Mouse (Mus musculus): Measurements from ENCODE around the gene Pik3r2.

The Pik3r2 gene

DNA sequence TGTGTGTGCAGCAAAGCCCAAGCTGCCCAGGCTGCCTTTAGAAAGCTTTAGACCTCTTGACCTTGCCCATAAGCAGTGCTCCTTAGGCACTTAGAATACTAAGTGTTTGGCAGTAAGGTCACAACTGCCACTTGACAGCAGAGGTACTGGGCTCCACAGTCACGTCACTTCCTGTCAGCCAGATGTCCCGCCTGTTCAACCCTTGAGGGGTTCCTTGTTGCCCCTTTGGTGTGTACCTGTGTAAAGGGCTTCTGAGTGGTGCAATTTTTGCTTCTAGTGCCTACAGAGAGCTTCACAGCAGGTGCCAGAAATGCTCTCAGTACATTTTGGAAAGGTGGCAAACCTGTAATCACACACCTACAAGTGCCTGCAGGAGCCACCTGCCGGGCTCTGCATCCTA lies 38.3 kb downstream of the Pik3r2 start:
- no peak for DNase-seq (ENCODE audit: low spot score)

DNA sequence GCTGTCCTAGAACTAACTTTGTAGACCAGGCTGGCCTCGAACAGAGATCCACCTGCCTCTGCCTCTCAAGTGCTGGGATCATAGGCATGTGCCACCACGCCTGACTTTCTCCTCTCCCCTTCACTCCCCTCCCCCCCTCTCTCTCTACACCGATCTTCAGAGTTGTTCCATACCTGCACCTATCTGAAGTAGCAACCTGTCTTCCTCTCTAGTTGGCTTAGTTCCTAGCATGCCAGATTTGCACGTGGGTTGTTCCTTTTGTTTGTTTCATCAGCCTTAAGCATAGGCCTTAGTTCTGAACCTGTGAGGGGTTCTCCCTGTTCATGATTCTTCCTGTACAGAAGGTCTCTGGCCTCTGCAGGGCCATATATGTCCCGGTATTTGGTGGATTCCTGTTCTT lies 38.8 kb downstream of the Pik3r2 start:
- DNase-seq (ENCODE audit: low spot score), result no peak

DNA sequence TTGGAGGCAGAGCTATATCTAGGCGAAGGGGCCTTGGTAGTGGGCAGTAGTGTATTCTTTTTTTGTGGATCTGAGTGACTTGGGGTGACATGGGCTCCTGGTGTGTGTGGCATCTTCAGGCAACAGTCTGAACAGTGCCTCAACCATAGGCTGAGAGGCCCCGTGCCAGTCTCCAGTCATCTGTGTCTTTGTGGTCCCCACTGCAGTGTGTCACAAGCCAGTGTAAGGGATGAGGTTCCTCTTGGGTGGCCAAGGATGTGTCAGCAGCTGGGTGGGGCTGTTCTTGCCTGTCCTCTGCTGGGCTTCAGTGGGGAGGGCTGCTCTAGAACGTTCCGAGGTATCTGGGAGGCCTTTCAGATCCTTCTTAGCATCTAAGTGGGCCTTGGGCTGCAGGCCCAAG lies 45.6 kb downstream of the Pik3r2 start:
- no peak for DNase-seq (ENCODE audit: low spot score)

DNA sequence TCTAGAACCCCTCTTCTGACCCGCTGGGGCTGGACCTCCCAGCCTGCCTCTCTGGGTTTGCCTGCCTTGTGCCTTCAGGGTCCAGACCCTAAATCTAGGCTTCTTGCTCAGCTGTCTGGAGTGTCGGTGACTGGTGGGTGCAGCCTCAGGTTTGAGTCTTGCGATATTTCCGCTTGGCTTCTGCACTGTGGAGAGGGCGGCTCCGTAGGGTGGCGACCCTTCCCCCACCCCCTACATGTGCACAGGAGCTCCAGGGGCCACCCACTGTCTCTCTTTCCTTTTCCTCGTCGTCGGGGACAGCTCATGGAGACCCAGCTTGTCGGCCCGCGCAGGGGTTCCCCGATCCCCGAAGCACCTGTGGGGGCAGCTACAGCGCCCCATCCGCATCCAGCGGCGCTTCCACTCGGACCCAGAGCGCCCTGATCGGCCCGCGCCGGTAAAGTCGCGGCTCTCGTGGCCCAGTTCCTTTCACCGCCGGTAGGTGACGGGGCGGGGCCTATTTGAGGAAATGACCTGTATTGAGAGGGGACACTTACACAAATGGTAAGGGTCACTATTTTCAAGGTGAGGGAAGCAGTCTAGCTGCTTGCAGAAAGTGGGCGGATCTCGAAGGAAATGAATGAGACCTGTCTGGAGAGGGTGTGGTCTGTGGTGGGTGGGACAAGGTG lies 46.6 kb downstream of the Pik3r2 start:
- DNase-seq (ENCODE audit: low spot score), result no peak

DNA sequence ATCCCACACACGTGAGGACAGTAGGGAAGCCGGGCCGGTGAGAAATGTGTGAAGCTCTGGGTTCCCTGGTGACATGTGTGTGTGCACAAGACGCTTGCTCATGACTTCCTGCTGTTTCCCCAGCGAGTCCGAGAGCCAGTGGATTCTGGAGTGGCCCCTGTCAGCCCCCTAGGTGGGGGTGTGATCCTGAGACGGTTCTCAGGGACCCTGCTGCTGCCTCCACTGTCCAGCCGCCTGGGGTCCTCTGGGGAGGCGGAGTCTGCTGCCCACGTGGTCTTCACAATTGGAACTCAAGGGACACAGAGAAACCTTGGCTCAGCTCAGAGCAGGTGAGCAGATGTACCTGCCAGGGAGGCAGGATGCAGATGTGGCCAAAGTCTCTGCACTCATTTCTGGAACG lies 49.8 kb downstream of the Pik3r2 start:
- DNase-seq (ENCODE audit: low spot score), result no peak

DNA sequence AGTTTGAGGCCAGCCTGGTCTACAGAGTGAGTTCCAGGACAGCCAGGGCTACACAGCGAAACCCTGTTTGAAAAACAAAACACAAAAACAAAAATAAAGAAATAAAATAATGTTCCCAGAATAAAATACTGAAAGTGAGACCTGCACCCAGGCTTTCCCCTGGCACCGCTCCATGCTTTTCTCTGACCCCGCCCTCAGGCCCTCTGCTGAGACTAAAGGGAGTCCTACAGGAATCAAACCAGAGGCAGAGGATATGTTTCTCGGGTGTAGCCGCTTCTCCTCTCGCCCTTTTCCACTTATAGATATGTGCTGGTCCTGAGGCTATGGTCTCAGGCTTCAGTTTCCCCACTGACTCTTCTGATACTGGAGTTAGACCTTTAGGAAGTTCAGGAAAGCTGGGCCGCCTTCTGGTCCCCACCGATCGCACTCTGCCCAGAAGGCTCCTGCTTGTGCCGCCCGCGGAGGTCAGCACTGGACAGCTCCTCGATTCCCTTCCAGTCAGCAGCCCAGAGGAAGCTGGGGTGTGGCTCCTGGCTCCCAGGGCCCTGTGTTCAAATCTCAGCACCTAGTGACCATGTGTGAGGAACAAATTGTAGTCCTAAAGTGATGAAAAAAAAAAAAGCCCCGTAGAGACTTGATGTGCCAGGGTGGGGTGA lies 50.6 kb downstream of the Pik3r2 start:
- no peak for DNase-seq (ENCODE audit: low spot score)

DNA sequence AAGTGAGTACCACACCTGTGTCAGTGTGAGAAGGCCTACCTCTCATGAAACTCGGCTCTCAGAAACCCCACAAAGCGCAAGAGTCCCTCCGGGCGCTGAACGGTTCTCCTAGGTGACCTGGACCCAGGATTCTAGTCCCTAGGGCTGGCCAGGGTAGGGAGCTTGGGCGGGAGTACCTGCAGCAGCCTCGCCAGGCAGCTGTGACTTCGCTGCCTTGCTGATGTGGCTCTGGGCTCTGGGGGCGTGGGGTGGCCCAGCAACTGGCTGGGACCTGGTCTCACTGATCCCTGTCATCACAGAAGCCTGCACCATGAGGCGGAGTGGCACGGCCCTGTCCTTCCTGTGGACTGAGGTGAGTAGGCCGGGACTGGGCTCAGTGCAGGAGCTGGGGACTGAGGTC lies 52.3 kb downstream of the Pik3r2 start:
- no peak for DNase-seq (ENCODE audit: low spot score)

DNA sequence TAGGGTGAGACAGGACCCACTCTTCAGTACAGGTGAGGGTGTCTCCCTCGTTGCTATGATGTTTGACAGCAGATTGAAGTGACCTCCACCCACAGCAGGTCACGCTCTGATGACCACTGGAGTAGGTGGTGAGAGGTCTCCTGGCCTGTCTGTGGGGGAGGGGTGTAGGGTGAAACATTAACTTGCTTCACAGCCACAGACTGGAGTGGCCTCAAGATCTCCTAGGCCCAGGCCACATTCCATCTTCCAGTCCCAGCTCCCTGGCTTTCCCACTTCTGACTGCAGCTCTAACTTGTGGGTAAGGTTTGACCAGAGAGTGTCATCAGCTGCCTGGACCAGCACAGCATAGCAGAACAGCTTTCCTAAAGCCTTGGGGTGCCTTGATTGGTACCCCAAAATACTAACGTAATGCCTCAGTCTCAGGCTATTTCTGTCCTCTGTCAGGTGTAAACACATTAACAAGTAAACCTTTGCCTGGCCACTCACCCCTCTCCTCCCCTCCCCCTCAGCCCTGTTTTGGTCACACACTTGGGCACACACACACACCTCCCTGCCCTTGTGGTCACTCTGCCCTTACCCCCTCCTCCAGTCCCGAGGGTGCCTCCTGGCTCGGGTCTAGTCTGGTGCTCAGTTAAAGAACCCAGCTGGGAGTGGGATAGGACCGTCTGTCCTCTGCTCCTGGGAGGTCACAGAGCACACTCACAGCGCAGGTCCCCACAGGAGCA lies 52.9 kb downstream of the Pik3r2 start, which contains the start of gene Pde4c:
Gene Pde4c, plus strand, starts transcription at position 235 of the 725 bp plus-strand sequence.
- no peak for DNase-seq (ENCODE audit: low spot score)

DNA sequence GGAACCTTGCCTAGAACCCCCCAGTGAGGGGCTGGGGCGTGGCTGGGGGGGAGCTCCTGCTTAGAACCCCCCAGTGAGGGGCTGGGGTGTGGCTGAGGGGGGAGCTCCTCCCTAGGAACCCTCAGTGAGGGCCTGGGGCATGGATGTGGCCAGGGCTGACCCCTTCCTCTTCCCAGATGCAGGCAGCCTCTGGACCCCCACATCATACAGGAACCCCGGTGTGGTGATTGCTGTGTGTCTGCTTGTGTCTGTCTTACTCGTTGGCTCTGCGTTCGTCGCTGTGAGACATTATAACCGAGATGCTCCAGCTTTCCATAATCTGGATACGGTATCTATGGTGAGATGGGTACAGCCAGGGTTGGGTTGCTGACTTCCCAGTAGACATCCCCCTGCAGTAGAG lies 54.9 kb downstream of the Pik3r2 start:
- DNase-seq (ENCODE audit: low spot score), result no peak

DNA sequence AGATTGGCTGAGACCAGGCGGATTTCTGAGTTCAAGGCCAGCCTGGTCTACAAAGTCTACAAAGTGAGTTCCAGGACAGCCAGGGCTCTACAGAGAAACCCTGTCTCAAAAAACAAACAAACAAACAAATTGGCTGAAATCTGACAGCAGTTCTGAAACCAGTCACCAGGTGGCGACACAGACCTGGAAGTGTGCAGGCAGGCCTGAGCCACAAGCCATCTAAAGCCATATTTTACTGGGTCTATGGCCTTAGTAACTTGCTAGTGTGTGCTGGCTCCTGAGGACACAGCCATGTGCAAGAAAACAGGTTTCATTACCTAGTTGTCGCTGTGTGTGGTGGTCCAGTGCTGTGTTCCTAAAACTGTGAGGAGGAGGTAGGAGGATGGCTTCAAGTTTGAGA lies 55.8 kb downstream of the Pik3r2 start:
- DNase-seq (ENCODE audit: low spot score), result peak; percentile 81

DNA sequence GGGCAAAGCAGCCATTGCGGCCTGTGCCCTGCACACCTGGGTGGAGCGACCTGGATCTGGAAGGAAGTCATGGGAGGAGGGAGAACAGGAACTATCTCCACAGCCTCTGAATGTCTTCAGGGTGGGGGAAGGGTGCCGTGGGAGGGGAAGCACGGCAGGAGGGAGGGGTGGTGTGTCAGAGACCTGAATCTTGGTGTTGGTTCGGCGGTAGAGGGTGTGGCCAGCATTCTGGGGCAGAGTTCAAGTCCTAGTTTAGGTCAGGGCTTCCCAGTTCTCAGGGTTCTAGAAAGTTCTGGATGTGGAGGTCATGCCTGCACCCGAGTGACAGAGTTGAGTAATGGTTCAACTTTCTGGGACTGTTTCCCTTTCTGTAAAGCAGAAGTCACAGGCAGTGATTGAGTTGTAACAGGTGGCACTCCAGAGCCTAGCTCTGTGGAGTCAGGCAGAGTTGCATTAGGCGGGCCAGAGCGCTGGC lies 56.7 kb downstream of the Pik3r2 start:
- DNase-seq (ENCODE audit: low spot score), result no peak

DNA sequence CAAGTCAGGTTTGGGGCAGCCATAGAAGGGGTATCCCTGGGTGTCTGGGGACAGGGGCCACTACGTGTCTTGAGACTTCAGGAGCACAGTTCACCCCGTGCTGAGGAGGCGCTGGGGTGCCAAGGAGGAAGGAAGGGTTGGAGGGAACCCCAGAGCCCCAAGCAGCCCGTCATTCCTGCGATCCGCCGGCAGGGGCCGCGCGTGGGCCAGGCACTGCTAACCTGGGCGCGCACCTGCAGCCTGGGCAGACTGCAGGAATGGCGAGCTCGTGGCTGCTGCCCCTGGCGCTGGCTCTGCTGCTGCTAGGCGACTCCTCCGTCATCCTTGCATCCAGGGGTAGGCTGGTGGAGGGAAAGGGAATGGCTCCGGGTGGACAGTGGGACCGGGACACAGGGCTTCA lies 58.2 kb downstream of the Pik3r2 start, which contains the start of gene Gm3336:
Gene Gm3336, plus strand, starts transcription at position 247 of the 400 bp plus-strand sequence.
- DNase-seq (ENCODE audit: low spot score), result no peak

Measured in ovary, postnatal 14 days (tissue).